Mouse (Mus musculus) retina, postnatal 7 days (tissue): Measurements from ENCODE around the gene Ypel4.

Source experiments
- DNase-seq: peaks from one replicate; pipeline ENCODE4 v3.0.0-alpha.2; 2012; ENCODE audit warnings: low read depth, low spot score

The Ypel4 gene

GRCm38 (mm10) chr2:84733579-84734300, at the start of gene Ypel4:
Gene Ypel4, plus strand, starts transcription at chr2:84734058.
- DNase-seq = no peak

GRCm38 (mm10) chr2:84688080-84688844, 45.6 kb upstream of the Ypel4 start:
- DNase-seq = no peak

- DNase-seq = no peak
Observed at GRCm38 (mm10) chr2:84690050-84690449, 43.8 kb upstream of the Ypel4 start.

DNA sequence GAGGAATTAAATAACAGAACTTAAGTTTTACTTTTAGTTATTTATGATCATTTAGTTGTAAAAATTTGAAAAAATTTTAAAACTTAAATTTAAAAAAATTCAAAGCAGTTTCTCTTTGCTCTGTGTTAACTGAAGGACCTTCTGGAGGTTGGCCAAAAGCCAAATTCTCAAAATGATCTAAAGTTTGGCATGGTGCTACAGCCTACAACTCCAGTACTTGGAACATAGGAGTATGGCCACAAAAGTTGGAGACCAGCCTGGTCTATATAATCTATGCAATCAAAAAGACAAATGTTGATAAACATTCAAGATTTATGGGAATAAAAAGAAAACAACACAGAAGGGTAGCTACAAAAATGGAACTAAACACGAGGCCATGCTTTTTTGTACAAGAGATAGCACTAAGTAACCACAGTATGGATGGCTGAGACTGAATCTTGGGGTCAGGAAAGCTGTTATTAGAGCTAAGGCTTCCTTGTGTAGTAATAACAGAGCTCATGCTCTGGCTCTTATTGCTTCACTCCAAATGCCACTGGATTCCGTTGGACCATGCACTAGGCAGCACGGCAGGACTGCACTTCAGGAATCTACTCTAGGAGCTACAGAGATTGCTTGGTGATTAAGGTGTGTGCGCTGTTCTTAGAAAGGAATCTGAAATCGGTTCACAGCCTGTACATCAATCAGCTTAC, 38.7 kb upstream of the Ypel4 start:
- DNase-seq = no peak

GRCm38 (mm10) chr2:84703497-84703896, 30.4 kb upstream of the Ypel4 start:
- peak; percentile 25 for DNase-seq

DNA sequence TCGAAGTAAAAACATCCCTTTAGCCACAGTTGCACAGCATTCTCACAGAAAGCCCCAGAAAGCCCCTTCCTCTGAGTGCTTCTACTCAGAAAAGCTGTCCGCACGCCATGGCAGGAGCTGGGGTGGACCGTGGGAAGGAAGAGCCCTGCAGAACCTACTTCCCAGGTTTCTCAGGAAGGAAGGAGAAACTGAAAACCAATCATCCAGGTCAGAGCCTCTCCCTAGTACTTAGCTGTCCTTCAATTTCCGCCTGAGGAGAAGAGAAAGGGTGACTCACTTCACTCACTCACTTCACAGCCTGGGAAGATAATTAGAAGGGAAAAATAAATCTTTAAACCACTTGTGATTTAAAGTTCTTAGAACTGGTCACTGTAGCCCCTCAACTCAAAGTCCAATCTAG, 29.5 kb upstream of the Ypel4 start:
- DNase-seq = no peak

DNA sequence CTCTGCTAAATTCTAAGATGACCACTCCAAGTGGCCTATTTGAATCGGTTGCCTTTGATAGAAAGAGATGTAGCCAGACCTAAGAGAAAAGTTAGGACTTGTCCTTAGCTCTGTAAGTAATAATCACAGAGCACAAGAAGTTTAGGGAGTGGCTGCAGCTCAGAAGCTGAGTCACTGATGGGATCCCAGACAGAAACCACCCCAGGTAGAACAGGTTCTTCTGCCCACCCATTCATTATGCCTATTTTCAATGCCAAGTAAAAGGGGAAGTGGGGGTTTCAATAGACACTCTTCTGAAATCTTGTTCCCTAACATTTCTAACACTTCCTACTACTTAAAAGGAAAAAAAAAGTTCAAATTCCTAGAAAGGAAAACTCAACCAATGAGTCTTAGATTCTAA, 28.6 kb upstream of the Ypel4 start:
- no peak for DNase-seq

DNA sequence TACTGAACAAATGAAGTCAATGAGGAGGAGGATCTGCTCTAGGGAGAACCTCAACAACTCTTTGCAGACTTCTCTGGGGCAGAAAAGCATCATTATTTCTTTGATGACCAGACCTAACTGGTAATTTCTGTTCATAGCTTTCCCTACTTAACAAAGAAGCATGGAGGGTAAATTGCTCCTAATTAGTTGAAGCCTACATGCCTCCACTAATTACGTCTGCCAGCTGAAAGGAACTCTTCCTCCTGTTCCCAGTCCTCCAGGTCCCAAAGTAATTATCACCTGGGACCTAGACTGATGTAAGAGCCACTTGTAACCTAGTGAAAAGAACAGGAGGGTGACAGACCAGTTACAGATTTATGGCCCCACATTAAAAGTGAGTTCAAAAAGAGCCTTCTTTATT, 26.3 kb upstream of the Ypel4 start:
- DNase-seq = no peak

DNA sequence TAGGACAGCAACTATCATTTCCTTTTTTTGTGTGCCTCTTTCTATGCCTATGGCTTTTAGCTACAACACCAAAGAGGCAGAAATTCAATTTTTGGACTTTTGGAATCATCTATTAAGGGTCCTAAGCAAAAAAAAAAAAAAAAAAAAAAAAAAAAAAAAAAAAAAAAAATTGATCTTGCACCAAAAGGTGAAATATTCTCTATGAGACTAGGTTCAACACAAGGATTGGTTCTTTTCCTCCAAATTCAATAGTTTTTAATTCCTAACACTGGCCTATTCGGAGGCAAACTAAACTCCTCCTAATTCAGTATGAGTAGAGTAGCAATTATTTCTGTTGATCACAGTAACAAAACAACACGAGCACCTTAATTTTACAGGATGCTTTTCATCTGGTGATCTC, 22.0 kb upstream of the Ypel4 start:
- DNase-seq = no peak

DNA sequence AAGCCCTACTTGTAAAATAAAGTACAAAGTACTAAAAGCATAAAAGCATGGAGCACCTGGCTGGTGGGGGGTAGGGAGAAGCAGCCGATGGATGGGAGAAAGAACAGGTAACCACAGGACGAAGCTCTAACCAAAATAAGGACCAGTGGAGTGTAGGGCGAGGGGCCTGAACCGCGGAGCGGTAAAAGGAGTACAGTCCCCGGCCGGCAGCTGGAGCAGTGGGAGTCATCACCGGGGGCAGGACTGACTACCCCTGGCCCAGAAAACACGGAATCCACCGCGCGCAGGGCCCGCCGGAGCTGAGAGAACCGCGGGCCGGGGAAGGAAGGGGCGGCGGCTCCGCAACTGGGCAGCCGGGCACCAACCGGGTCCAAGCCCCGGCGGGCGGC, 19.4 kb upstream of the Ypel4 start:
- no peak for DNase-seq

DNA sequence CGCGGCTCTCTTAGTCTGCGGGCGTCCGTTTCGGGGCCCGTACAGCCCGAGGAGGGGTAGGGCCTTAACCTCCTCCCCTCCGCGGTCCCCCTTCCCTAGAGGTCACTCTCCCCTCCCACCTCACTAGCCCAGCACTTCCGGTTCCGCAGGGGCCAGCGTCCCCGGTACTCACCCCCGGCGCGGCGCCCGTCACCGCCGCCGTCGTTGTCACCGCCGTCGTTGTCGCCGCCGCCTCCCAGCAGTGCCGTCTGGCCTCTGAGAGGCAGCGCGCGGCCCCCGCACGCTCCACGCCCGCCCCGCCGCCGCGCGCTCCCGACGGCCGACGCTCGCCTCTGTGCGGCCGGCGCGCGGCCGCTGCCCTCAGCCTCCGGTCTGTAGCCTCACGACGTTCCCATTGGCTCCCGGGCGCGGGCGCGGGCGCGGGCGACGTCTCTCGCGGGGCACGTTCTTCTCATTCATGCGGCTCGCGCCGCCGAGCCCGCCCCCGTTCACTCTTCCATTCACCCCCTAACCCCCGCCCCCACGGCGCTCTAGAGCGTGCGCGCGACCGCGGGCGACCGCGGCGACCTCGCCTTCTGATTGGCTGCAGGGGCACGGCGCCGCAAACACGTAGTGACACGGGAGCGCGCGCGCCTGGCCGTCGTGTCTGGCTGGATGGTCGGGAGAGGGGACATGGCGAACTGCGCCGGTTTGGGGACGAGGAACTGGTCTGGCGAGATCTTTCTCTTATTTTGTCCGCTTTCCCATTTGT, 18.9 kb upstream of the Ypel4 start, which contains the start of gene Zdhhc5:
Gene Zdhhc5 (minus strand): TSS at position 370 of the 751 bp plus-strand sequence.
- peak; percentile 99 for DNase-seq

DNA sequence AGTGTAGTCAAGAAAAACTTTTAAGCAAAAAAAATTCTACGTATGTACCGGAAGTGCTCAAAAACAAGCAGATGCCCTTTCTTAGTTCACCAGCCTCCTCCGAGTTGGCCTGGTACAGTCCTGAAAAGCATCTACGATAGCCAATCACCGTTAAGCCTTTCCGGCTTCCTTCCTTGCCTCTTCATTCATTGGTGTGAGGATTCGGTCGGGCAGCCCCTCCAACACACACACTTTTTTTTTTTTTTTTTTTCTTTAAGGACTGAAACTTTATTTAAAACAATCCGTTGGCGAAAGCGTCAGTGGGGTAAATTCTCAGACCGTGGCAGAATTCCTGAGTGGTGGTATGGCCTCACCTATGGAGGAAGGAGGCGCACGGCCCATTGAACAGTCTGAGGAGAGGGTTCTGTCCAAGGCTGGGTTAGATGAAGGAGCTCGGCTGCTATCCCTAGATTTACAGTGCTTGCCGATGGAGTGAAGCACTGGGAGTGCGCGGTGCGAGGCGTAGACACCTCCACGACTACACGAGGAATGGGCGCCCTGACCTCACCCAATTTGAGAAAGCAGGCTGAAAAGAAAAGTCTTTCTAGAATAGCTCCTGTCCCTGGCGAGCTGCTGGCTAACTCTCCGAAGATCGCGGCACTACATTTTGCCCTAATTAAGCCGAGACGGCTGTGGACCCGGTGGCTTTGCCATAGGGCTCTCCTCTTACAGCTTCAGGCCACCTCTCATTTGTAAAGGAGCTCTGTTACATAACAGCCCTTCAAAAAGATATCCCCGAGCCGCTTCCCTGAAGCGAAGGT, 18.1 kb upstream of the Ypel4 start:
- peak; percentile 90 for DNase-seq

DNA sequence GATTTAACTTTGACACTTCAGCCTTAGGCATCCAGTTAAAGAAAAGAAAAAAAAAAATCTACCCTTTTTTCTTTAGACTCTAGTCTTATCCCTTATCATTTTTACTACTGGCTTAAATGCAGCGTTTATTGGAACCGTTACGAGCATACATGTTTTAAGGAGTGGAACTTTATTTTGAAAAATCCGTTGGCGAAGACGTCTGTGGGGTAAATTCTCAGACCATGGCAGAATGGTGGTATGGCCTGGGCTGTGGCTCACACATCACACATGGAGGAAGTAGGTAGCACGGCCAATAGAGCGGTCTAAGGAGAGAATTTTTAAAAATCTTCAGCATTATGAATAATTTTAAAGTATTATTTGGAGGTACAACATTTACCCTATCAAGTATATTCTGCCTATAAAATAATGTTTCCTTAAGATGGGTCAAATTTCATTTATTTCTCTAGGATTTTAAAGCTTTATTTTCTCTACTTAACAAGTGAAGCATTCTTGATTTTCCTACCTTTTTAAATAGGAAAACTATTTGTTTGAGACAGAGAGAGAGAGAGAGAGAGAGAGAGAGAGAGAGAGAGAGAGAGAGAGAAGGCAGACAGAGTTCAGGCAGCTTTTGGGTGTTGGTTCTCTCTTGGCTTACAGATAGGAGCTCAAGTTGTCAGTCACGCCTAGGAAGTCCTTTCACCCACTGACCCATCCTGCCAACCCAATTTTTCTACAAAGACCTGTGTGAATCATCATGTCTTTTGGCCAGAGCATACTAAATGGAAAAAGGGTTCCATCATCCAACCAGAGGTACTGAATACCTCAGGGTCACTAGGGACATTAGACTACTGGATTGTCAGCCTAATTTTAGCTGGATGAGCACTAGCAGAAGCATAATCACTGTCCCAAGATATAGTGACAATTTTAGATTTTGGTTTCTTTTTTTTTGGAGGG, 17.2 kb upstream of the Ypel4 start:
- DNase-seq = no peak

GRCm38 (mm10) chr2:84717357-84717756, 16.5 kb upstream of the Ypel4 start:
- no peak for DNase-seq

GRCm38 (mm10) chr2:84720718-84721117, 13.1 kb upstream of the Ypel4 start:
- no peak for DNase-seq

DNA sequence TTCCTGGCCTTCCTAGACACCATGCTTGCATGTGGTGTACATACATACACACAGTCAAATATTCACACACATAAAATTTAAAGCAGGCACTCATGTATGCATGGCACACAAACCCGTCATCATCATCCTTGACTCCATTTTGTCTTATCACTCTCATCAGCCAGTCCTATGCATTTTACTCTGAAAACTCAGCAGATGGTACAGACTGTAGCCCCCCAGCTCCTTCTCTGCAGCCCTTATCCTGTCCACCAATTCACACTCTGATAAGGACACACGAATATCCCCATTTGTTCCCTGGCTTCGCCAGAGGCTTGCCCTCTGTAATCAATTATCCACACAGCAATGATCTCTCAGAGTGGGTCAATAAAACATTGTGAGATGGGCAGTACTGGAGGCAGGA, 12.7 kb upstream of the Ypel4 start:
- DNase-seq = no peak

GRCm38 (mm10) chr2:84723856-84724255, 10.0 kb upstream of the Ypel4 start:
- DNase-seq = no peak

DNA sequence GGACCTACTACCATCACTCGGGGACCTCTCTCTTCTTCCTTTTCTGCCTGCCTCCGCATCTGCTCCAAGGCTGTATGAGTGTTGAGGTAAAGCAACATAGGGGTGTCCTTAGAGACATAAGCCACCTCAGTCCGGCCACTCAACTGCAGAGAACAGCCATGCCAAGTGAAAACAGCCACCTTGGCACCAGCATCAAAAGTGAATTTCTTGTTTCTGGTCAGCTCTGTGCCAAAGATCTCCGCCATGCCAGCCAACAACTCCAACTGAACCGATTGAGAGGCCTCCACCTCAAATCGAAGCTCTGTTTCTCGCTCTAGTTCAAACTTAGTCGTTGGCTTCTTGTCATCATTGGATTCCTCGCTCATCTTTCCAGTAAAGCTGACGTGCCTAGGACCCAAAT, 8.1 kb upstream of the Ypel4 start:
- DNase-seq = no peak

DNA sequence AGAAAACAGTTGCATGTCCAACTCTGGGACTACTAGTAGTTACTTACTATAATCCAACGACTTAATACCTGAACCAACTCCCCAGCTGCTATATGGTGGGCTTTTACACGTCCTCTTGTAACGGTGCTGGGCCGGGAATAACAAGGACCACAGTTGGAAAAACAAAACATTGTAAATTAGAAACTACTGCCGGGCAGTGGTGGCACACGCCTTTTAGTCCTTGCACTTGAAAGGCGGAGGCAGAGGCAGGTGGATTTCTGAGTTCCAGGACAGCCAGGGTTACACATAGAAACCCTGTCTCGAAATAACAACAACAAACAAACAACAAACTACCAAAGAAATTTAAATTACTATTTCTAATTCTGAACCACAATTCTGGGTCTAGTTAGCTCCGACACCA, 7.1 kb upstream of the Ypel4 start:
- DNase-seq = no peak
